Mouse (Mus musculus): ENCODE results near the gene Morf4l1.

Gene Morf4l1

DNA sequence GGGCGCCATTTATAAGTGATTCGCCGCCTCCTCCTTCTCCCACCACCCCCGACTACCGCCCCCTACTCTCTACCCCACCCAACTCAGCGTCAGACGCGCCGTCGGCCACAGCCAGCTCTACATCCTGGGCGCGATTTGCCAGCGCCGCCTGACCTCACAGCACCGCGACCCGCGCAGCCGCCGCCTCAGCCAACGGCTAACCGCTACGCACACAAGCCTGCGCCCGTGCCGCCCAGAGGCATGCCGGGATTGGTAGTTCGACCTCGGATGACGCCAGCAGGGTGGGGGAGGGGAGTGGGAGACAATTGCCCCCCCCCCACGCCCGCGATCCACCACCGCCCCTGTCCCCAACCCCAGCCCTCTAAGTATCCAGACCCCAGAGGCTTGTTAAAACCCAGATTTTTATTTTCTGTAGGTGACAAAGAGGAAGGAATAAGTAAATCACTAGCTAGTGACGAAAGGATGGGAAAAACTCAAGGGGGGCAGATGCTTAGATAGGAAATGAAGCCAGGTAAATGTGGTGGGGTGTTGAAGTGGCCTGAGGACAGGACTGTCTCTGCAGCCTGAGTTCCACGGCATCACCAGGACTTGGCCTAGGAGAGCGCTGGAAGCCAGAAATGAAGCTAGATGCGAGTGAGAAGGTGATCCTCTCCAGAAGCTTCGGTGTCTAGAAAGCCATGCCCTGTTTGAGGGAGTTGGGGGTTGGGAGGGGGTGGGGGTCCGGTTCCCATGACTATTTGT is at the start of gene Morf4l1:
TSS of gene Morf4l1 (minus strand) at position 208 of the 741 bp plus-strand sequence.
- DNase-seq: peak; percentile 98 to 99

GRCm38 (mm10) chr9:90163749-90164095 is 49.1 kb upstream of the Morf4l1 start:
- peak in 1 of 2 experiments; percentile 62 for DNase-seq

DNA sequence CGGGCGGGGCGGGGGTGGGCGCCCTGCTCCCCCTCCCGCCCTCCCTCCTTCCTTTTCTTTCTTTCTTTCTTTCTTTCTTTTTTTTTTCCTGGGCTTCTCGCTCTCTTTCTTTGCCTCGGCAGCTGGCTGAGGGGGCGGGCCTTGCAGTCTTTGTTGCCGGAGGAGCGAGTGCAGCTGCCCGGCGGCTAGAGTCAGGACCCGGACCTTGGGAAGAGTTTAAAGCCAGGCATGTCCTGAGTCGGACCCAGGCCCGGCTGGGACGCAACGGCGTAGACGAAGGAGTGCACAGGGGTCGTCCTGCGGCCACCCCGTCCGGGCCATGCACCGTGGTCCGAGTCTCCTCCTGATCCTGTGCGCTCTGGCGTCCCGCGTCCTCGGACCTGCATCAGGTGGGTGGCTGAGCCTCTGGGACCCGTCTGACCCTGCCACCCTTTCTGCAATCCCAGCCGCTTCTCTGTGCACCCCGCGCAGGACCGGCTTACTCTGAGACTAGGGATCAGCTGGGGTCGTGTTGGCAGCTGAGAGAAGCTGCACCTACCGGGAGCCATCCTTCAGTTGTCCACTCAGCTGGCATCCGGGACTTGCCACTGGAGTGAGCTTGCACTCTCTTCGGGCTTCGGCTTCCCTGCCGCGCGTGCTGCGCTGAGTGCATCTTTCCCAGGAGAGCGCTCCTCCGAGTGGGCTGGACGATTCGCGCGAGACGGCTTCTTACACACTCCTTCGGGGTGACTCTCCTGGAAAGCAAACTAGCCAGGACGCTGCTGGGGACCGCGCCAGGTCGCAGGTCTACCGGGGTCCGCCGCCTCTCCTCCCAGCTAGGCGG is 48.6 kb upstream of the Morf4l1 start, which contains the start of gene Adamts7:
TSS of gene Adamts7 (plus strand) at position 144 of the 823 bp plus-strand sequence.
- DNase-seq: peak; percentile 44 to 58

DNA sequence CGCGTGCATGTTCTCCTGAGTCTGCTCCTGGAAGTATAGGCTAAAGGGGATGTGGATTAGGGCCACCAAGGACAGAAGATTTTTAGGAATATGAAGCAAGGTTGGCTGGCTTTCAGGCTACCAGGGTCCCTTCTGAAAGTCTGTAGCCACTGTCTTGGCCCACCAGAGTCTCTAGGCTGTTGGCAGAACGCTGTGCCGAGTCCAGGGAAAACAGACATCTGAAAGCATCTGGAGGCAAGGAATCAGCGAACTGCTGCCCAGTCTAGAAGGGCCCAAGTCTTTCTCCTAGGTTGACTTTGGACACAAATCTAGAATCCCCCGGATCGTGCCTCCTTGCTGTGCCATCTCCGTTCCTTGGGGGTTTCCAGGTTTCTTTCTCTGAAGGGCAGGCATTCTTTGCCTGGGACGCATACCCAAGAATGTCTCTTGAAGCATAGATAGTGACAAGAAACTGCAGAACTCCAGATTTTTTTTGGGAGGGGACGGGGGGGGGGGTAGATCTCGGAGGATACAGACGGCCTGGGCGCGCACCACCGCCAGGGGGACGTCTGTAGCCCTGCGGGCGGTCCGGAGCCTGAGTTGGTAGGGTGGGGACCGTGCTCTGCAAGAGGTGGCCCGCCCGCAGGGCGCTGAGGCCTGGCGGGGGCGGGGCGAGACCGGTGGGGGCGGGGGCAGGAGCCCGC is 47.8 kb upstream of the Morf4l1 start:
- peak in 1 of 2 experiments; percentile 43 for DNase-seq

- DNase-seq: no peak
Observed at GRCm38 (mm10) chr9:90146869-90147268, 32.3 kb upstream of the Morf4l1 start.

- no peak for DNase-seq
Observed at GRCm38 (mm10) chr9:90145788-90146187, 31.2 kb upstream of the Morf4l1 start.

- peak; percentile 13 to 18 for DNase-seq
Observed at GRCm38 (mm10) chr9:90136678-90136965, 22.0 kb upstream of the Morf4l1 start.

DNA sequence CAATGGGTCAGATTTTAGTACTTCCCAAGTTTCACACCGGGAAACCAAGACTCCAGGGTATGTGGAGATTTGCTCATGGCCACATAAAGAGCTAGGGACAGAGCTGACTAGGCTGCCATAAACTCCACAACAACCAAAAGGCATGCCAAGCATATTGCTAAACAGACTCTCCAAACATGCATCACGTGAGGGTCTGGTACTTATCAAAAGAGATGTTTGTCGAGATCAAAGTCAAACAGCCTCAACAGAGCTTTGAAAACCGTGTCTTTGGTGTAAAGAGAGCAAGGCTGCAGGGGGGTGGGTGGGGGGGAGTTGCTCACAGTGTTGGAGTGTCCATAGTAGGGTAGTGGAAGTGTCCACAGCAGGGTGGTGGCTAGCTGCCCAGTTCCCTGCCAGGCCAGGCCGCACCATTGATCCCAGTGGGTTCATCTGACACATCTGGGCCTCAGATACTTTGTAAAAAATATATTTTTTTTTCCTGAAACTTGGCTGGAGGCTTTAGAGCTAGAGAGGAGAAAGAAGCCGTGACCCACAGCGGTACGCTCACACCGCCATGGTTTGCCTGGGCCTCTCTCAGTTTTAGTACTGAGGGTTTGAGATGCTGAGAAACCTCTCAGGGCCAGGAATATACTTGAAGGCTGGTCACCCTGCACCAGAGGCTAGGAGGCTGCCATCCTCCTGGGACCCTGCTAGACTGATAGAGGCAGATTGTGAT is 21.5 kb upstream of the Morf4l1 start:
- DNase-seq: peak; percentile 16 to 44

GRCm38 (mm10) chr9:90135466-90135865 is 20.9 kb upstream of the Morf4l1 start:
- DNase-seq: no peak

DNA sequence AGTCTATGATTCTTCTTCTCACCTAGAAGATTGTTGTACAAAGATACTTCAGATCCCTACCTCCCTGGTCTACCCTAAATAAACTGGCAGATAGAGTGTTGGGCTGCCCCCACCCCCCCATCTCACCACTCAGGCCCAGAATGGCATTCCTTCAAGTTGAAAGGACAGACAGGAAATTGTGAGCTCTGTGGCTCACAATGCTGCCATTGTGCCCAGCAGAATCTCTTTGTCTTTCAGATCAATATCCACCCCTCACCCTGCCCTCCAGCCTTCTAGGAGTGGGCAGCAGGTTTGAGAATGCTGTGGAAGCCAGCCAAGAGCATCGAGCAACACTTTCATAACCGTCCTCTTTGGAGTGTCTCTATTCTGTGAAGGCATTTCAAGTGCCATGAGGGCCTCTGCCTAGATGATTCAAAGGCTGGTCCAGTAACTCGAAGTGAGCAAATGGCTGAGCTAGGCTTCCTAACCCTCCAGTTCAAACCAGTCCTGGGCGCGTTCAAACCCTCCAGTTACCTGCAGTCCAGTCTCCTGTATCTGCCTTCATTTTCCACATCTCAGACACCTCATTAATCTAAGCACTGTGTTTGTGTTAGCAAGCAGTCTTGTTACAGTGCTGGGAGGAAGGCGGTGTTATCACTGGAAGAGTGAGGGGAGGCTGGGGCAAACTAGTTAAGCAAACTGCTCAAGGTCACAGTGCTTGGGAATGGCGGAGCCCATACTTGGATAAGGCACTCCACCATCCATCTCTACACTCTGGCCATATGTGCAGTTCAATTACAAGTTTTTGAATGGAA is 19.2 kb upstream of the Morf4l1 start:
- no peak for DNase-seq

DNA sequence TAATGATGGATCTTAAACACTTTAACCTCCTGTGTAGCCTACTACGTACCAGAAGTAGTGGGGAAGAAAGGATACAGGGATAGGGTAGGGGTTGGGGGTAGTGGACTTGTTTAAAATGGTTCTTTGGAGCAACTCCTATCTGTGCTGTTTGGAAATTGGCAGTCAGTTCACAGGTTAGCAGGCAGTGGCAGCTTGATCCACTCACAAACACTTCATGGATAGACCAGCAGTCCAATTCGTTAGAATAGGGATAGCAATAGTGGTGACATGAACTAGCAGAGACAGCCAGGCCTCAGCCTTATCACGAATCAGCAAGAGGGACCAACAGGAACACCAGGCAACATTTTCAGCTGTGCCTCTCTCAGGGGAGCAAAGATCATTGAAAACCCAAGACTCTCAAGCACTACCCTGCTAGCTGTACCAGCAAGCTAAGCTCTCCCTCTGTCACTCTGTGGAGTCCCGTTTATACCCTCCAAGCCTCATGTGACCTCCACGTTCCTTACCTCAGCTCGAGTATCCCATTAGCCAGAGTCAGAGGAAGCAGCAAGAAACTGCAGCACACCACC is 14.1 kb upstream of the Morf4l1 start:
- DNase-seq: no peak

DNA sequence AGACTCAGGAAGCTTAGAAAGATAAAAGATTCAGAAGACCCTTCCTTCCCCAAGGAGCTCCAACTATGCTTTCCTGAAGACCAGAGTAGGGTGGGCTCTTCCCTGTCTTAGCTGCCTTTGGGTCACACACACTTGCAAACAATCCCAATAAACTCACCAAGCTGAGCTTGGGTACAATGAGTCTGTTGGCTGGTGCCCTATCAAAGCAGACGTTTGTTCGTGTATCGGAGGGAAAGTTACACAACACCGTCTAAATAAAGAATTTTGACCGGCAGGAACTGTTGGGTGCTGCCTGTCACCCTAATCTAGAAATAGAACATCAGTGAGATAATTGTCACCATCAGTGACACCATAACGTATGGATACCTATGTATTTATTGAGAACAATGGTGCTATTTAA is 12.6 kb upstream of the Morf4l1 start:
- DNase-seq: no peak

DNA sequence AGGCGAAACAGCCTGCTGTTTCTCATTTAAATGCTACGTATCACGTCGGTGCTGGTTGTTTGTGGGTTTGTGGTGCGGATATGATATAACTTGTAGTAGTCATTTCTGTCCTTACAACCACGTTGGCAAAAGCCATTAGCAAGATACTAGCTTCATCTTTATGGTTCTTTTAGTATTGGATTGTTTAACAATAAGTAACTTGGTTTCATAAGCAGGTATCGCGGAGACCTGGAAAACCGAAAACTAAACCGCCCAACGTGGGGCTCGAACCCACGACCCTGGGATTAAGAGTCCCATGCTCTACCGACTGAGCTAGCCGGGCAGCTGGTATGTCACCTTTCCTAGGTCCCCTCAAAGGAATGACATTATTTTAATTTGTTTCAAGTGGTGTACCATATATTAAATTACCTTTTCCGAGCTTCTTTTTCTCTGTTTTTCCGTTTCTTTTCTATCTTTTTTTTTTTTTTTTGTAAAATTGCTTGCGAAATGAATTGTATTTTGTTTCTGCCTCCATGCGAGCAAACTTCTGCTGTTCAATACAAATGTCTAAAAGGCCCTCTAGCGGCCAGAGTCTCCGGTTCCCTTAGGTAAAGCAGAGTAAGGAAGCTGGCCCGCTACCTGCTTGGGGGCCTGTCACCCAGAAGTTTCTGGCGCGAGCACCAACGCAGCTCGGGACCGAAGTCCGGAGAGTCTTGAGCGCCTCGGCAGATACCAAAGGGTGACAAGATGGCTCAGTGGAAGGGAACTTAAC is 11.9 kb upstream of the Morf4l1 start:
- DNase-seq: peak; percentile 73 to 79

- no peak for DNase-seq
Observed at GRCm38 (mm10) chr9:90125416-90126099, 11.0 kb upstream of the Morf4l1 start.

- DNase-seq: no peak
Observed at GRCm38 (mm10) chr9:90124873-90125245, 10.3 kb upstream of the Morf4l1 start.

DNA sequence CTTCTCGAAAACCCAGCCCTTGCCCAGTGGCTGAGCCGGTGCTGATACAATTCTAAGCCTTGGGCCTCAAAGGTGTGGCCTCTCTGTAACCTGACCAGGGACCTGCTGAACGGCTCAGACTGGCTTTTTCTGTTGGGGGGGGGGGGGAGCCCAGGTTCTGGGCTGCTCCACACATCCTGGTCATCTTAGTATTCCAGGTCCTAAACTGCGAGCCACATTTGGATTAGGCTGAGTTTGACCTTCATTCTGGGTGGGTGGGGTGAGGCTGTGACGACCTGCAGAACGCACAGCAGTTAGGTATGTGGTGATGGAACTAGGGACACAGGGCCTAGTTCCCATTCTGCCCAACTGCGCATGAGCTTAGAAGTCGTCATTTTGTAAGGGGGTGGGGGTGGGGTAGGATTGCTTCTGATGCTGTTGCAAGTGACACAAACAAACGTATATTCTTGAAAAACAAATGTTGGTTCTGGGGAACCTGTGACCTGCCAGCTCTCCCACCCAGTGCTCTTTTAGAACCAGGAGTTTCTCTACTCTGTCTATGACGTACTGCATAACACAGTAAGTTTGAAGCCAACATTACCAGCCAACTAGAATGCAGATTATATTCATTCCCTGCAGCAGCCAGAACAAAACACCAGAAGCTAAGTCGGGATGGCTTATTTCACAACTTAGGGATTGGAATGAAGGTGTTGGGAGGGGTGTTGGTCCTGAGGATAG is 9.7 kb upstream of the Morf4l1 start:
- no peak for DNase-seq

GRCm38 (mm10) chr9:90122246-90122740 is 7.7 kb upstream of the Morf4l1 start:
- no peak for DNase-seq

- DNase-seq: no peak
Observed at GRCm38 (mm10) chr9:90117234-90117633, 2.7 kb upstream of the Morf4l1 start.

DNA sequence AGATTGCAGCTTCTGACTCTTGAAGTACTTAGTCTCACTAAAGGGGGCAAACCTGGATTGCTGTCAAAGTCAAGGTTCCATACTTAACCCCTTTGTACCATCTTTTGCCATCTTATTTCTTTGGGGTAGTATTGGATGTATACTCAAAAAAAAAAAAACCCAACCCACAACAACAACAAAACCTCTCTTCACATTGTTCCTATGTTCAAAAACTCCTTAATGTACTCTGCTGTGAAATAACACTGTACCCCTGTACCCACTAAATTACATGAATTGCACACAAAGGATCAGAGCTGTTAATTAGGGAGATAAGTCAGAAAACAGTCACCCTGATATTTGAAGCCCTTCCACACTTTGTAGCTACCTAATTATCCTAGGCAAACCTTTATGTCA is 730 bp upstream of the Morf4l1 start:
- DNase-seq: no peak
